Mouse (Mus musculus) liver, postnatal 0 days (tissue): ENCODE data around the gene Uhrf2. TPM values are rescaled to one million over a fixed set of nuclear protein-coding genes. Genes with fewer than 3 reads are reported as not detected.

ENCODE experiments used
- ATAC-seq: fragments of 200-750 bp; cut with Nextera tagmentation; 2 replicates; pipeline ENCODE4 v1.8.0; 2017; ENCODE audit warnings: mild to moderate bottlenecking, moderate library complexity
- DNase-seq: peaks from one replicate; pipeline ENCODE4 v3.0.0-alpha.2; 2016
- H3K27ac ChIP-seq: fragments of 300-500 bp; sonication (generic); 2 replicates; pipeline ENCODE4 v1.5.1; 2014; ENCODE audit warnings: antibody characterized with exemption, moderate library complexity, mild to moderate bottlenecking, low read depth
- H3K27me3 ChIP-seq: fragments of 300-500 bp; sonication (generic); 2 replicates; pipeline ENCODE4 v1.6.1; 2014; ENCODE audit warnings: low read length, control low read depth, mixed read lengths; ENCODE audit not compliant: insufficient read depth
- H3K36me3 ChIP-seq: fragments of 300-500 bp; sonication (generic); replicated peaks from 2 replicates; pipeline ENCODE4 v1.6.1; 2014; ENCODE audit warnings: mild to moderate bottlenecking, control low read depth, low read length, moderate library complexity, mixed read lengths; ENCODE audit not compliant: insufficient read depth
- H3K4me1 ChIP-seq: fragments of 300-500 bp; sonication (generic); 2 replicates; pipeline ENCODE4 v1.6.1; 2014; ENCODE audit warnings: antibody characterized with exemption, mild to moderate bottlenecking, control low read depth; ENCODE audit not compliant: insufficient read depth
- H3K4me2 ChIP-seq: fragments of 300-500 bp; sonication (generic); 2 replicates; pipeline ENCODE4 v1.6.1; 2014; ENCODE audit warnings: low read depth, mild to moderate bottlenecking, low read length, moderate library complexity, mixed read lengths
- H3K4me3 ChIP-seq: fragments of 300-500 bp; sonication (generic); 2 replicates; pipeline ENCODE4 v1.5.1; 2014; ENCODE audit warnings: low read depth, low read length
- H3K9ac ChIP-seq: fragments of 300-500 bp; sonication (generic); replicated peaks from 2 replicates; pipeline ENCODE4 v1.6.1; 2014; ENCODE audit warnings: mild to moderate bottlenecking, moderate library complexity
- H3K9me3 ChIP-seq: fragments of 300-500 bp; sonication (generic); 2 replicates; pipeline ENCODE4 v1.6.1; 2016; ENCODE audit warnings: mild to moderate bottlenecking, control low read depth, low read length, mixed read lengths
- CTCF ChIP-seq: sonication (generic); IDR thresholded peaks from 2 replicates; pipeline ENCODE4 v1.5.1; 2016; ENCODE audit warnings: antibody characterized with exemption, low read depth
- EP300 ChIP-seq: IDR thresholded peaks from 2 replicates; pipeline ENCODE4 v1.6.1; 2016; ENCODE audit warnings: antibody characterized with exemption, low read depth, mild to moderate bottlenecking
- WGBS: fragments of 180-500 bp; shearing (Covaris S2); extraction: QIAGEN DNeasy Blood & Tissue Kit; methylation state at CpG from one replicate; pipeline ENCODE4 v1.1.7; 2014; ENCODE audit not compliant: insufficient replicate concordance; 5-methylcytosine and 5-hydroxymethylcytosine counted together
- polyA plus RNA-seq: library from polyadenylated mRNA; unstranded; fragments of >200 nt; fragmentation: Nextera tagmentation; extraction: Ambion mirVana; gene quantifications from 2 replicates; pipeline ENCODE4 v1.2.1, GENCODE M21; 2015

Gene Uhrf2
- polyA plus RNA-seq, 1 experiment from 2014 or later, result 19.8 TPM

GRCm38 (mm10) chr19:30125670-30126059 is 95.4 kb downstream of the Uhrf2 start:
- Histone ChIP-seq H3K9ac (no peak overlapping the region), H3K9me3 (no peaks in the 10 kb centered on the region), H3K27ac (no peak overlapping the region), H3K36me3 (peaks cover 2% of the 10 kb centered on the region; the same call in 1 of the 2 replicates), H3K4me2 (no peak overlapping the region), H3K4me3 (no peak overlapping the region), H3K27me3 (no peaks in the 10 kb centered on the region), H3K4me1 (no peaks in the 10 kb centered on the region)
- no peak for ATAC-seq
- WGBS, result 78% methylated on average over 7 of the region's 7 CpGs
- no peak for DNase-seq
- TF ChIP-seq EP300, result no peak
- TF ChIP-seq CTCF, result no peak

- Histone ChIP-seq H3K4me3 (no peak overlapping the region), H3K9me3 (no peaks in the 10 kb centered on the region), H3K4me2 (no peak overlapping the region), H3K27me3 (no peaks in the 10 kb centered on the region), H3K27ac (no peak overlapping the region), H3K9ac (no peak overlapping the region), H3K4me1 (no peaks in the 10 kb centered on the region), H3K36me3 (peaks cover 2% of the 10 kb centered on the region; the same call in 1 of the 2 replicates)
- no peak for DNase-seq
- TF ChIP-seq EP300 (no peak), CTCF (peak; percentile 44)
- ATAC-seq, result no peak
- WGBS, result 42% methylated on average over 4 of the region's 4 CpGs
These were observed 97.9 kb downstream of the Uhrf2 start for GRCm38 (mm10) chr19:30128177-30128576.

- ATAC-seq (no peak), DNase-seq (no peak)
- no peak overlapping the region for H3K9ac ChIP-seq
- H3K4me1 ChIP-seq, result no peaks in the 10 kb centered on the region
- H3K4me2 ChIP-seq, result no peak overlapping the region
- peaks cover 7% of the 10 kb centered on the region for H3K36me3 ChIP-seq
- H3K4me3 ChIP-seq, result no peak overlapping the region
- no peaks in the 10 kb centered on the region for H3K9me3 ChIP-seq
- TF ChIP-seq CTCF, result no peak
- TF ChIP-seq EP300, result no peak
- H3K27ac ChIP-seq, result no peak overlapping the region
- H3K27me3 ChIP-seq, result no peaks in the 10 kb centered on the region
- WGBS, result 78% methylated on average over 1 of the region's 1 CpGs
These were observed 106.0 kb downstream of the Uhrf2 start for GRCm38 (mm10) chr19:30136308-30136707.

Other genes with a start within 250 kb of the Uhrf2 start
- 1.4 TPM in 2 replicates for gene 9930021J03Rik, start 224.5 kb upstream of the Uhrf2 start, polyA plus RNA-seq
- gene Ranbp6, start 217.5 kb upstream of the Uhrf2 start, polyA plus RNA-seq, result 3.8 and 3.9 TPM in 2 replicates
- 1.3 and 1.6 TPM in 2 replicates for gene Il33, start 105.4 kb upstream of the Uhrf2 start, polyA plus RNA-seq
- gene Trpd52l3, start 26.7 kb upstream of the Uhrf2 start, polyA plus RNA-seq, result not detected in 2 replicates
- gene Gldc, start 144.9 kb downstream of the Uhrf2 start, polyA plus RNA-seq, result 33.2 and 34.6 TPM in 2 replicates
- 212 and 278 TPM in 2 replicates for gene Mbl2, start 202.4 kb downstream of the Uhrf2 start, polyA plus RNA-seq